Mouse (Mus musculus) hindbrain, embryonic 13.5 days (tissue): ENCODE results near the gene Smim17. TPM values are rescaled to one million over a fixed set of nuclear protein-coding genes. Genes with fewer than 3 reads are reported as not detected.

ENCODE experiments used
- ATAC-seq: fragments of 200-750 bp; cut with Nextera tagmentation; 2 replicates; pipeline ENCODE4 v1.8.0; 2017; ENCODE audit warnings: moderate TSS enrichment; ENCODE audit not compliant: low FRiP score
- H3K27ac ChIP-seq: fragments of 300-500 bp; sonication (generic); 2 replicates; pipeline ENCODE4 v1.5.1; 2015; ENCODE audit warnings: inconsistent platforms, mild to moderate bottlenecking, moderate library complexity
- H3K27me3 ChIP-seq: fragments of 300-500 bp; sonication (generic); 2 replicates; pipeline ENCODE4 v1.6.1; 2015; ENCODE audit warnings: mild to moderate bottlenecking, inconsistent platforms
- H3K36me3 ChIP-seq: fragments of 300-500 bp; sonication (generic); 2 replicates; pipeline ENCODE4 v1.6.1; 2015; ENCODE audit warnings: mild to moderate bottlenecking, inconsistent platforms
- H3K4me1 ChIP-seq: fragments of 300-500 bp; sonication (generic); replicated peaks from 2 replicates; pipeline ENCODE4 v1.6.1; 2015; ENCODE audit warnings: inconsistent platforms
- H3K4me2 ChIP-seq: fragments of 300-500 bp; sonication (generic); 2 replicates; pipeline ENCODE4 v1.6.1; 2015; ENCODE audit warnings: inconsistent platforms, mild to moderate bottlenecking, moderate library complexity
- H3K4me3 ChIP-seq: fragments of 300-500 bp; sonication (generic); 2 replicates; pipeline ENCODE4 v1.5.1; 2015; ENCODE audit warnings: mild to moderate bottlenecking, inconsistent platforms
- H3K9ac ChIP-seq: fragments of 300-500 bp; sonication (generic); 2 replicates; pipeline ENCODE4 v1.6.1; 2015; ENCODE audit warnings: mild to moderate bottlenecking, inconsistent platforms
- H3K9me3 ChIP-seq: fragments of 300-500 bp; sonication (generic); 2 replicates; pipeline ENCODE4 v1.6.1; 2016; ENCODE audit warnings: inconsistent platforms
- WGBS: fragments of 180-500 bp; shearing (Covaris S2); methylation state at CpG from one replicate; pipeline ENCODE4 v1.1.7; 2015; 5-methylcytosine and 5-hydroxymethylcytosine counted together
- polyA plus RNA-seq: library from polyadenylated mRNA; unstranded; fragments of >200 nt; fragmentation: Nextera tagmentation; extraction: Ambion mirVana; gene quantifications from 2 replicates; pipeline ENCODE4 v1.2.1, GENCODE M21; 2015

Smim17 gene
- polyA plus RNA-seq, 1 experiment from 2014 or later: 3.7 TPM

- Histone ChIP-seq H3K4me3 (no peak overlapping the region), H3K9me3 (no peaks in the 10 kb centered on the region), H3K9ac (no peak overlapping the region), H3K4me2 (no peak overlapping the region), H3K4me1 (no peaks in the 10 kb centered on the region), H3K27me3 (no peaks in the 10 kb centered on the region), H3K36me3 (peaks cover 30% of the 10 kb centered on the region), H3K27ac (no peak overlapping the region)
- 96% methylated on average over 3 of the region's 3 CpGs for WGBS
- ATAC-seq: no peak
Observed at GRCm38 (mm10) chr7:6372993-6373392, 25.5 kb upstream of the Smim17 start.

DNA sequence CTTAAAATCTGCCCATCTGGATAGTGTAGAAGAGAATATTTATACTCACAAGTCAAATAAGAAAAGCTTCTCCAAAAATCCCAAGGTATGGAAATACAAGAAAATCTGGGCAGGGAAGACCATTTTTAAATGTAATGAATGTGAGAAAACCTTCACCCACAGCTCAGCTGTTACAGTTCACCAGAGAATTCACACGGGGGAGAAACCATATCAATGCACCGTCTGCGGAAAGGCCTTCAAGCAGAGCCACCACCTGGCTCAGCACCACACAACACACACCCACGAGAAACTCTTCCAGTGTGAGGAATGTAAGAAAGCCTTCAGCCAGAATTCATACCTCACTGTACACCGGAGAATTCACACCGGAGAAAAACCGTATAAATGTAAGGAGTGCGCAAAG lies 20.1 kb upstream of the Smim17 start:
- Histone ChIP-seq H3K4me3 (no peak overlapping the region), H3K36me3 (peaks cover 27% of the 10 kb centered on the region), H3K9me3 (no peaks in the 10 kb centered on the region), H3K4me1 (peaks cover 8% of the 10 kb centered on the region), H3K9ac (no peak overlapping the region), H3K4me2 (no peak overlapping the region), H3K27ac (no peak overlapping the region), H3K27me3 (no peaks in the 10 kb centered on the region)
- WGBS: 90% methylated on average over 8 of the region's 8 CpGs
- no peak for ATAC-seq

- WGBS: 86% methylated on average over 2 of the region's 2 CpGs
- no peak overlapping the region for H3K27ac ChIP-seq
- H3K4me3 ChIP-seq: no peak overlapping the region
- no peak for ATAC-seq
- H3K36me3 ChIP-seq: peaks cover 20% of the 10 kb centered on the region
- no peaks in the 10 kb centered on the region for H3K9me3 ChIP-seq
- no peak overlapping the region for H3K9ac ChIP-seq
- no peaks in the 10 kb centered on the region for H3K27me3 ChIP-seq
- no peak overlapping the region for H3K4me2 ChIP-seq
- peaks cover 20% of the 10 kb centered on the region for H3K4me1 ChIP-seq
Observed at GRCm38 (mm10) chr7:6381431-6381830, 17.1 kb upstream of the Smim17 start.

DNA sequence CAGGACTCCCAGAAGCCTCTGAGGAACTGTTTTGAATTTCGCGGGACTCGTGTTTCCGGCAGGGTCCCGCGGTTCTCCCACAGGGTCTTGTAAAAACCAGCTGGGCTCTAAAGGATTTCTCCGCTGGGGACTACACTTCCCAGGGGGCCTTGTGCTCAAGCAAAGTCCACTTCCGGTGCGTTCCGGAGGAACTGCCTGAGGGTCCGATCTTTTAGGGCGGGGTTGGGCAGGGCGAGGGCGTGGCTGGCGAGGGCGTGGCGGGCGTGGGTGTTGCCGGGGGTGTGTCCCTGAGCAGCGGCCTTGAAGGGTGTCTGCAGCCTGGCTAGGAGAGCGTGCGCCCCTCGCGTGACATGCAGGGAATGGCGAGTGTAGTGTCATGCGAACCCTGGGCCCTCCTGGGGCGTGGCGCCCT lies 15.5 kb upstream of the Smim17 start, which contains the start of gene Zfp28:
Gene Zfp28, plus strand, starts transcription at position 252 of the 412 bp plus-strand sequence.
- Histone ChIP-seq H3K27me3 (no peaks in the 10 kb centered on the region), H3K27ac (peak within 1 kb of the TSS; percentile 66), H3K4me3 (peak within 1 kb of the TSS; percentile 72), H3K9ac (peak within 1 kb of the TSS; percentile 85), H3K9me3 (no peaks in the 10 kb centered on the region), H3K4me2 (peak within 1 kb of the TSS; percentile 78), H3K36me3 (peaks cover 24% of the 10 kb centered on the region), H3K4me1 (peaks cover 20% of the 10 kb centered on the region)
- peak; percentile 96 for ATAC-seq
- under 1% methylated on average over 28 of the region's 28 CpGs for WGBS

GRCm38 (mm10) chr7:6384011-6384410 lies 14.5 kb upstream of the Smim17 start:
- Histone ChIP-seq H3K4me3 (peak overlapping the region; percentile 72), H3K36me3 (peaks cover 27% of the 10 kb centered on the region), H3K9ac (peak overlapping the region; percentile 85), H3K9me3 (no peaks in the 10 kb centered on the region), H3K27me3 (no peaks in the 10 kb centered on the region), H3K4me2 (peak overlapping the region; percentile 78), H3K4me1 (peaks cover 20% of the 10 kb centered on the region), H3K27ac (no peak overlapping the region)
- ATAC-seq: peak; percentile 21
- WGBS: 75% methylated on average over 8 of the region's 8 CpGs

- Histone ChIP-seq H3K4me2 (no peak overlapping the region), H3K27me3 (no peaks in the 10 kb centered on the region), H3K9ac (no peak overlapping the region), H3K36me3 (peaks cover 50% of the 10 kb centered on the region), H3K4me1 (peaks cover 20% of the 10 kb centered on the region), H3K4me3 (no peak overlapping the region), H3K27ac (no peak overlapping the region), H3K9me3 (no peaks in the 10 kb centered on the region)
- no peak for ATAC-seq
- WGBS: 96% methylated on average over 8 of the region's 8 CpGs
Observed at GRCm38 (mm10) chr7:6386995-6387394, 11.5 kb upstream of the Smim17 start.

DNA sequence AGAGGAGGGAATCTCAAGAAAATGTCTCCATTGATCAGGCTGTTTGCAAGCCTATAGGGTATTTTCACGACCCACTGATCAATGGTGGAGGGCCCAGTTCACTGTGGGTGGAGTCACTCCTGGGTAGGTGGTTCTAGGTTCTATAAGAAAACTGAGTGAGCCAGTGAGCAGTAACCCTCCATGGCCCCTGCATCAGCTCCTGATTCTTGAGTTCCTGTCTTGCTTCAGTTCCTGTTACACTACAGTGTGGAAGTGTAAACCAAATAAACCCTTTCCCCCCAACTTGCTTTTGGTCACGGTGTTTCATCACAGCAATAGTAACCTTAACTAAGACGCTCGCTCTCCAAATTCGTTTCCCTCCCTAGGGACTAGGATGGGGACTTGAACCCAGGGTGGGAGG lies 9.5 kb upstream of the Smim17 start:
- WGBS: 79% methylated on average over 5 of the region's 5 CpGs
- no peak overlapping the region for H3K27ac ChIP-seq
- peaks cover 6% of the 10 kb centered on the region for H3K4me1 ChIP-seq
- no peaks in the 10 kb centered on the region for H3K9me3 ChIP-seq
- no peak overlapping the region for H3K4me2 ChIP-seq
- H3K4me3 ChIP-seq: no peak overlapping the region
- H3K9ac ChIP-seq: no peak overlapping the region
- no peak for ATAC-seq
- H3K36me3 ChIP-seq: peaks cover 70% of the 10 kb centered on the region
- H3K27me3 ChIP-seq: no peaks in the 10 kb centered on the region

DNA sequence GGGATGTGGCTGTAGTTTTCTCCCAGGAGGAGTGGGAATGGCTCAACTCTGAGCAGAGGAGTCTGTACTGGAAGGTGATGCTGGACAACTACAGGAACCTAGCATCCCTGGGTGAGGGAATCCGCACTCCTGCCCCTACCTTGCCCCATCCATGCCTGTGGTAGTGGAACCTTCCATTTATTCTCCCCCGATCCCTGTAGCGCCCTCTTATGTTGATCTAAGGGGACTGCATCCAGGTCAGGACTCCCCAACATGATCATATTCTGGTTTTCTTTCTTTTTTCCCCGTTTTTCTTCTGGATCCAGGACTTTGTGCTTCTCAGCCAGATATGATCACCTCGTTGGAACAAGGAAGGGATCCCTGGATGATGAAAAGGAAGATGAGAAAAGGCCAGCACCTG lies 9.1 kb upstream of the Smim17 start:
- no peak overlapping the region for H3K4me2 ChIP-seq
- H3K27me3 ChIP-seq: no peaks in the 10 kb centered on the region
- H3K36me3 ChIP-seq: peaks cover 75% of the 10 kb centered on the region
- H3K9me3 ChIP-seq: no peaks in the 10 kb centered on the region
- H3K4me3 ChIP-seq: no peak overlapping the region
- no peak overlapping the region for H3K27ac ChIP-seq
- H3K9ac ChIP-seq: no peak overlapping the region
- 67% methylated on average over 5 of the region's 5 CpGs for whole genome bisulfite sequencing
- H3K4me1 ChIP-seq: peaks cover 1% of the 10 kb centered on the region
- ATAC-seq: no peak

DNA sequence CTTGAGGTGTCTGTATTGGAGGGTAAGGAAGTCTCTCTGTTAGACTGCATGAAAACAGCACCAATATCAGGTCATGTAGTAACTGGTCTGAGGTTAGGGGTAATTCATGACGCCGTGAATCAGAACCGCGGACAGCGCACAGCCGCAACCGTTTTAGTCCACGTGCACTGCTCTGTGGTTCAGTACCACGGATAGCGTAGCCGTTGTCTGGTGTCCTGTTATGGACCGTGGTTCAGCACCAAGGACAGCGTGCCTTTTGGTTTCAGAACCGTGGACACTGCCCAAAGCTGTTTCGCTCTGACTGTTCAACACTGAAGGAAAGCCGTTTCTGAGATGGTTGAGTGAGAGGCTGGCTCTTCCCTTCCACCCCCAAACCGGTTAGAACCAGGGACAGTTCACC lies 11.5 kb downstream of the Smim17 start, which contains the start of gene Gm20715:
Gene Gm20715, plus strand, starts transcription at position 235 of the 400 bp plus-strand sequence.
- ATAC-seq: peak; percentile 47; the same call in 1 of the 2 replicates
- no peaks in the 10 kb centered on the region for H3K4me1 ChIP-seq

DNA sequence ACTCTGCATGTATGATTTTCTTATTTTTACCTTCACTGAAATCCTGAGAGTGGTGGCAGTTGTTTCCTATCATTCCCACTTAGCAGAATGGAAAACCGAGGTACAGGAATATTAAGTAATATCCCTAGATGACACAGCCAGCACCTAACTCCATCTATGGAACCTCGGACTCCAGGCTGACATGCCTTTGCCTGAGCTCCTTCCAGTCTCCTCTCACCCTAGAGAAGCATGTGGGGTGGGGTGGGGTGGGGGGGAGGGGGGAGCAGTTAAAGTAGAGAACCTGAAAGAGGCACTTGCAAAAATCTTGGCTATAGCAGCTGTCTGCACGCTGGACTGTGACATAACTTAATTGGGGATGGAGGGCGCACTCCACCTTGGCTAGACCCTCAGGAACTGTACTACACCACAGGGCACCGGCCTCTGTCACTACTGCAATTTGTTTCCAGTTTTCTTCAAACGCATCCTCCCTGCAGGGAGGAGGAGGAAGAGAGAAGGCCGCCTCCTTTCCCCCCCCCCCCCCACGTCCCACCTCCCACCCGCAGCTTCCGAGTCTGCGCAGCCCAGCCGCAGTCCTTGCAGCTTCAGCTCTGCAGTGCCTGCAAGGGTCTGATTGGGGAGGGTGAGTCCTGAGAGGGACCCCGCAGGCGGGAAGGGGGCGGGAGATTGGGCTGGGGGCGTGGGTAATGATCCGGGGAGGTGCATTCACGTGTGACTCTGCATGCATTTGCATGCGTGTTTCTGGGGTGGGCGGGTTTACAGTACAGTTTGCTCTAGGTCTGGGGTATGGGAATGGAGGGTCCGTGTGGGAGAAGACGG lies 16.3 kb downstream of the Smim17 start:
- no peak overlapping the region for H3K27ac ChIP-seq
- 8% methylated on average over 18 of the region's 22 CpGs for WGBS
- H3K9me3 ChIP-seq: no peaks in the 10 kb centered on the region
- peak; percentile 89 for ATAC-seq
- H3K4me3 ChIP-seq: peak overlapping the region; percentile 41
- no peaks in the 10 kb centered on the region for H3K27me3 ChIP-seq
- H3K4me1 ChIP-seq: no peaks in the 10 kb centered on the region; the same call in 1 of the 2 replicates
- H3K4me2 ChIP-seq: peak overlapping the region; percentile 53
- no peaks in the 10 kb centered on the region for H3K36me3 ChIP-seq
- H3K9ac ChIP-seq: peak overlapping the region; percentile 70

More for the DNA sequence above, 11.5 kb downstream of the Smim17 start, which contains the start of gene Gm20715:
- Histone ChIP-seq H3K36me3 (no peaks in the 10 kb centered on the region), H3K27ac (no peak within 1 kb of the TSS), H3K4me3 (no peak within 1 kb of the TSS), H3K9ac (no peak within 1 kb of the TSS), H3K9me3 (no peaks in the 10 kb centered on the region), H3K27me3 (no peaks in the 10 kb centered on the region), H3K4me2 (no peak within 1 kb of the TSS)
- WGBS: 2% methylated on average over 17 of the region's 17 CpGs

GRCm38 (mm10) chr7:6415442-6415787 lies 16.9 kb downstream of the Smim17 start:
- no peaks in the 10 kb centered on the region for H3K36me3 ChIP-seq
- H3K9ac ChIP-seq: peak overlapping the region; percentile 70
- no peak overlapping the region for H3K27ac ChIP-seq
- H3K4me1 ChIP-seq: no peaks in the 10 kb centered on the region; the same call in 1 of the 2 replicates
- no peaks in the 10 kb centered on the region for H3K27me3 ChIP-seq
- no peaks in the 10 kb centered on the region for H3K9me3 ChIP-seq
- H3K4me2 ChIP-seq: peak overlapping the region; percentile 53
- 14% methylated on average over 8 of the region's 8 CpGs for WGBS
- peak; percentile 53 for ATAC-seq
- H3K4me3 ChIP-seq: peak overlapping the region; percentile 41

DNA sequence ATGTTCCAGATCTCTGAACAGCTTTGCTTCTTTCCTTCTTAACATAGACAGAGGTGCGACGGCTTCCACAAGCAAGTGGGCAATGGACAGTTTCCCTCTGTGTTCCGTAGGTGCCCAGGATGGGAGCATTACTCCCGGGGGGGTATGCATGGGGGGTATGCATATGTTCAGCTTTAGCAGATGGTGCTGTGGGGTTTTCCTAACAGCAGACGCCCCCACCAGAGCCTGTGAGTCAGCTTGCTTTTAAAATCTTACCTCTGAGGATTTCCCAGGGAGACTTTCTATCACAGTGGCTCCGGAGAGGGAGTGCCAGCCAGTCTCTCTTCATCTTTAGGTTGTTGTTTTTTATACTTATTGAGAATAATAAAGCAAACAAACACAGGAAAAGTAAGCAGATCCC lies 21.4 kb downstream of the Smim17 start:
- Histone ChIP-seq H3K27ac (no peak overlapping the region), H3K9ac (no peak overlapping the region), H3K4me2 (no peak overlapping the region), H3K4me1 (no peaks in the 10 kb centered on the region; the same call in 1 of the 2 replicates), H3K9me3 (0 out of 2 replicates have a peak, but pooled peaks cover 3% of the 10 kb centered on the region), H3K27me3 (no peaks in the 10 kb centered on the region), H3K36me3 (no peaks in the 10 kb centered on the region), H3K4me3 (no peak overlapping the region)
- ATAC-seq: no peak
- WGBS: 81% methylated on average over 6 of the region's 6 CpGs

- no peak overlapping the region for H3K4me3 ChIP-seq
- peaks cover 10% of the 10 kb centered on the region for H3K36me3 ChIP-seq
- no peak for ATAC-seq
- H3K27me3 ChIP-seq: no peaks in the 10 kb centered on the region
- H3K9me3 ChIP-seq: no peaks in the 10 kb centered on the region
- H3K4me1 ChIP-seq: 0 out of 2 replicates have a peak, but pooled peaks cover 4% of the 10 kb centered on the region
- no peak overlapping the region for H3K4me2 ChIP-seq
- no peak overlapping the region for H3K27ac ChIP-seq
- WGBS: 94% methylated on average over 3 of the region's 3 CpGs
- H3K9ac ChIP-seq: no peak overlapping the region
Observed at GRCm38 (mm10) chr7:6429381-6429780, 30.9 kb downstream of the Smim17 start.
